Mouse (Mus musculus): ENCODE results near the gene Srrm1.
A peak's percentile ranks its signal among the peaks of the same experiment; 100 is the strongest.
"Not testable (repeated sequence)": the region's sequence is repeated elsewhere in the genome, so short reads cannot be mapped to it uniquely, and the experiment has no call there.

Gene Srrm1

DNA sequence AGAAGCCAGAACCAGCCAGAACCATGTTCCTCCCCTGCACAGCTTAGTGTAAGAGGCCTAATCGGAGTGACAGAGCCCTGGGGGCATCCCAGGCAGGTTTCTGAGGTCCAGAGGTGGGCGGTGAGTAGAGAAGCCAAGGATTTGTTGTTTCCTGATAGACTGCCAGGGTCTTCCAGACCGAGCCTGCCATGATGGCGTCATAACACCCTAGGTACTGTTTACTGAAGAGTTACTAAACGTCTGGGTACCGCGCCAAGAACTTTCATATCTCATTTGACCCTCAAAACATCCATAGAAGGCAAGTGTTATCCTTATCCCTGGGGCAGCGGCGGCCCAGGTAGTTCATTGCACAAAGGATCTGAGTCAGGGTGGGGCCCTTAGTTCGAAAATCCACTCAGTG lies 54.4 kb downstream of the Srrm1 start:
- DNase-seq, result no peak

DNA sequence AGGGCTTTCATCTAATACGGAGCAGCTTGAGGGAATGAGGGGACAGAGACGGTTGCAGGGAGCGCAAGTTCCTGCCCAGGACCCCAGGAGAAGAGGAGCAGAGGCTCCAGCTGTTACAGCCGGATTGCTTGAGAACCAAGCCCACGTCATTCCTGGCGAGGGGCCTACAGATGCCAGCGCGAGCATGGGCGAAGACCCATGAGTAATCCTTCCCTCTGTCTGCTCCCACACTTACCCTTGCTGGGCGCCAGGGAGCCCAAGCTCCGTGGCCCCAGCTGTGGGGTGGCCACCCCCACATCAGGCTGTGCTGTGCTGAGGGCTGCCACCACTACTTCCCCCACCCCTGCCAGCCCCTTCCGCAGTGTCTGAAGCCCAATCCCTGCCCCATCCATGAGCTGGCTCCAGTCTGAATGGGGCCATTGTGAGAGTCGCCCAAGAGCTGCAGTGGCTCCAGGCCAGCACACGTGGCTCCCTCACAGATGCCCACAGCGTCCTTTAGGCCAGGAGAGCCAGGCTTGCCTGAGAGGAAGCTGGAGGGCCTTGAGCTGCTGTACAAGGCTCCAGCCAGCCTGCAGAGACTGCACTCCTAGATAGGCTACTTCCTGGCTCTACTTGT lies 55.1 kb downstream of the Srrm1 start:
- DNase-seq, result peak; percentile 93

DNA sequence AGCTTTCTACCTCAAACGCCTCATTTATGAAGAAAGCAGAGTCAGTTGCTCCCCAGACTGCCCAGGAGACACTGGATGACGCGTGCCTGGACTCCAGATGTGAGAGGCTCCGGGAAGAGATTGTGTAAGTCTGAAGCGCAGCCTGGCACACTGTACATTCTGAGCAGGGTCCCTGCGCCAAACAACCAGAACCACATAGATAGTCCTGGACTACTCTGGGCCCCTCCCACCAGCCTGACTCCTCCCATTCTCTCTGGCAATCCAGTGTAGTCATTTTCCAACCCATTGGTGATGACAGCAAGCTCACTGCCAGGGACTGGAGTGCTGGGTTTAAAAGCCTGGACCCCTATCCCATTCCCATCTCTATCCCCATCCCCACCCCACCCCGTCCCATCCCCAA lies 56.0 kb downstream of the Srrm1 start:
- peak; percentile 75 for DNase-seq

DNA sequence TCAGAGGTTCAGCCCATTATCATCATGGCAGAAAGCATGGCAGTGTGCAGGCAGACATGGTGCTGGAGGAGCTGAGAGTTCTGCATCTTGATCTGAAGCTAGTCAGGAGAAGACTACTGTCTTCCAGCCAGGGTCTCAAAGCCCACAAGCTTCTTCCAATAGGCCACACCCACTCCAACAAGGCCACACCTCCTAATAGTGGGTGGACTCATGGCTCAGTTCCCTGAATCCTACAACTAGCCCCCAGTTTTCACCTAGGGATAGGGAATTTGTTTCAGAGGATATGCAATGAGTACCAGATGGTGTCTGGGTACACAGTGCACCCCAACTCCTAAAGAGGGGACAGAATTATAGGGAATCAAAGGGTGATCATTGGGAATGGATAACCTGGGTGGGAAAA lies 56.6 kb downstream of the Srrm1 start:
- no peak for DNase-seq

DNA sequence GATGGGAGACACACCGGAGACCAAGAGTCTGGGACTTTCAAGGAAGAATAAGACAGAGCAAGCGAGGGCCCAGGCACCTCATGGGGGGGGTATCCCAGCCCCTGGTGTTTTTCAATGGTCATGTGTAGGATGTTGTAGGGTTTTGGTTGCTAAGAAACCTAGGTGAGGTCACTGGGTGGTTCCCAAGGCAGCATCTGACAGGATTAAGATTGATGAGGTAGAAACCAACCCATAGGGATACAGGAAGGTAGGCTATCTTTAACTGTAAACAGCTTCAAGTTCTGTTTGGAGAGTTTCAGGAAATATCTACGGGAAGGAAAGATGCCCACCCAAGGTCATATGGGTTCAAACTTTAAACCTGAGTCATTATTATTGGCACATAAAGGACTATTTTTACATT lies 59.3 kb downstream of the Srrm1 start:
- DNase-seq, result no peak

DNA sequence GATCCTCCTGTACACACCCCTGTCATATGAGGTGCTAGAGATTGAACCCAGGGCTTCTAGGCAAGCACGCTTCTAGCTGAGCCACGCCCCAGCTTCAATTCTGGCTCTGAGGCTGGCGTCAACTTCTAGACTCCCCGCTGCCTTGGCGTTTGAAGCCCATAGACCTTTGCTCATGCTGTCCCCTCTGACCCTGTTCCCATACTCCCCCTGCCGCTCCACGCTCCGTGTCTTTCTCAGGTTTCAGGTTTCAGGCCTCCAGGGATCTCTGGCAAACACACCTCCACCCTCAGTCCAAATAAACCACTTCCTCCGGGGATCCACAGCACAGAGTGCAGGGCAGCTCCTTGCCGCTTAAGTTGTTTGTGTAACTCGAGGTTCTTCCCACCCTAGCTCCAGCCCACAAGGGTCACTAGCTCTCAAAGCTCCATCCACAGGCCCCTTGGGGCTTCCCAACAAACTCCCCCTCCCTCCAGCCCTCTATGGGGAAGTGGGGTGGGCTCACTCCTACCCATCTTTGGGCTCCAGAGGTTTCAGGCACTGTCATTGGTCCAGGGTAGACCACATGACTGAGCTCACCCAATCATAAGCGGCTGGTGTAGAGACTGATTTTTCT lies 60.5 kb downstream of the Srrm1 start:
- no peak for DNase-seq

DNA sequence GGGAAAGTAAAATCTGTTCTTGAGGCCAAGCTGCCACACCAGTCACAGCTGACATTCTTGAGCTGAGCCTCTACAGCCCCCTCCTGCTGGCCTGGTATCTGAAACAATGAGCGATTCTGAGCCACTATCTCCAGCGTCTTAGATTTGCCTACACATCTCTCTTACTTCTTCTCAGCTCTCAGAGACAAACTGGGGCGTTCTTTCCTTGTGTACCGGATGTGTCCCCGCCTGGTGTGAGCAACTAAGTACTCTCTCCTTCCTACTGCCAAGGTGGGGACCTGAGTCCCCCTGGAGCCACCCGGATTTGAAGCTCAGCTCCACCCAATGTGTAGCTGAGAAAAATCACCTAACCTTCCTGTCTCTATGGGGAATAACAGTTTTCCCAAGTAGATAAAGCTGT lies 61.3 kb downstream of the Srrm1 start:
- DNase-seq, result no peak

DNA sequence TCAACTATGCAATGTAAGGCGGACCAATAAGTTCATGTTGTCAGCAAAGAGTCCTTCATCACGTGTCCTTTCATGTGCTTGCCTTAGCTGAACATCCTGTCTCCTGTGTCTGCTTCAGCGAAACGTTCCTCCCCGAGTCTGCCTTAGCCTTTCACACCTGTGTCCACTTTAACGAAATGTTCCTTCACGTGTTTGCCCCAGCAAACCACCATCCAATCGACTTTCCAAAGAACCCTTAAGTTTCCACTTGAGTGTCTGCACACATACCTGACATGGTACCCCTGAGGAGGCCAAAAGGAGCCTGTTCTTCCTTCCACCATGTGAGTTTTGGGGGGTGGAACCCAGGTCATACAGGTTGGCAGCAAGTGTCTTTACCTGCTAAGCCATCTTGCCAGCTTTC lies 61.9 kb downstream of the Srrm1 start:
- DNase-seq, result no peak

DNA sequence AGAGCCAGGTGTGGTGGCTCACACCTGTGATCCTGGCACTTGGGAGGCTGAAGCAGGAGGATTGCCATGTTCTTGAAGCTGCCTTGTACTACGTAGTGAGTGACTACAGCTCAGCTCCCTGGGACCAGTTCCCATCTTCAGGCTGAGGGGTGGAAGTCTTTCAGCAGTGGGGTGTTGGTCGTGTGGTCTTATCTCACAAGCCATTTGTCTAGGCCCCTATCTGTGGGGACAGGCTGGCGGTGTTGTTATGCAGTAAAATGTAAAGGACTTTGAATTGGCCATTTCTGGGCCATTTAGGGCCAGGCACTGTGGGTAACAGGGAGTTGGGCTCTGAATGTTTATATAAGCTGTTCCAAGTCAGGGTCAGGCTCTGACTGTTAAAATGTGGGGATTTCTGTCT lies 65.1 kb downstream of the Srrm1 start:
- DNase-seq, result no peak

DNA sequence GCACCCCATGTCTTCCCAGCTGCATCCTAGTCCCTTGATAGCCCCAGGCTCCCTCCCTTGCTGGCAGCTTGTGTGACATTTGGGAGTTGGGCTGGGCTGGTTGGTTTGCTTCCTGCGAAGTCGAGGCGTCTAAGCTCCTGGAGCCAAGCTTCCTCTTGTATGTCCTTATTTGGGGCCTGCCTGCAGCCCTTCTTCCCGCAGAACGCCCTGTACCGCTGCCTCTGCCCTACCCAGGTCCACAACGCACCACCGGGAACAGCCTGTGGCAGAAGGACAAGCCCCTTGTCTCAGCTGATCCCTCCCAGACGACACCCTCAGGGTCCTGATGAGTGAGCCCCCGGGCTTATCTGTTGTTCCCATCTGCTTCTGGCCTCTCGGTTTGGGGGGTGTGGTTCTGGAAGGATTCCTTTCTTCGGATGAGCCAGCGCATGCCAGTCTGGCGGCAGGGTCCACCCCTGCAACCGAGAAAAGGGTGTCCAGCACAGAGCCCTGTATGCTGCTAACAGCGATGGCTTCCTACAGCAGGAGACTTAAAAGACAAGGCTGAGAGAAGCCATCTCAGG lies 66.2 kb downstream of the Srrm1 start:
- DNase-seq, result no peak

DNA sequence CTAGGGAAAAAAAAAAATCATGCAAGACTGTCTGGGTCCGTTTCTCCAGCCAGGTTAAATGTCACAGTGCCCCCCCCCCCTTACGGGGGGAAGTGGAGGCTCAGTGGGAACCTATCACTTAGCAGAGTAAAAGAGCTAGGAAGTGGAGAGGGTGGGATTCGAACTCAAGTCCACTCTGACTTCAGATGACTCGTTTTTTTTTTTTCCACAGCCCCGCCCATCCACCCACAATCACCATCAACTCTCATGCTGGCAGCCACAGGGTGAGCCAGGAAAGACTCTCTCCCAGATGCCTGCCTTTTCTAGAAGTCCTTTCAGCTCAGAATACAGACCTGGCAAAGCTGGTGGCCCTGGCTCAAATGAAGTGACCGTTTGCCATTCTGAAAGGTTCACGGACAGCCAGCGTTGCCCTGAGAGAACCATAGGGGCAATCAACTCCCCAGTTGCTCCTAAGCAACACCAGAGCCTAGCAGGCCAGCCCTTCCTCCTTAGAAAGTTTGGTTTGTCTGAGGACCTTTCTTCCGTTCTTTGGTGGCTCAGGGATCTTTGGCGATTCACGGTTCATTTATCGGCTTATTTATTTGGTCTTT lies 67.0 kb downstream of the Srrm1 start:
- DNase-seq, result no peak

DNA sequence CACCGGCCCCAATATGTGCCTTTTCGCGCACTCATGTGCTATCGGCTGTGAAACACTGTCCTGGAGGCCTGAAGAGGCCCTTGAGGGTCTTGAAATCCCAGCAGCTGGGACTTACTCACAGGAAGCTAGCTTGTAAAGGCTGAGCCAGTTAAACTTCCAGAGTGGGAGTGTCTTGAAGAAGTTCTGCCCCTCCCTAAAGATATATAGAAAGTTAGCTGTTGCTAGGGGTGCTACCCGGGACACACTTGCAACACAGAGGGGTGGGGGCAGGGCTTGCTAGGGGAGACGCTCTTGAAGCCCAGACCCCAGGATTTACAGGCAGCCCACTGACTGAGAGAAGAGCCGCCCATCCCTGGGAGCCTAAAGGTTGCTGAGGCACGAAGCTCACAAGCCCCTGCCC lies 67.7 kb downstream of the Srrm1 start:
- no peak for DNase-seq

DNA sequence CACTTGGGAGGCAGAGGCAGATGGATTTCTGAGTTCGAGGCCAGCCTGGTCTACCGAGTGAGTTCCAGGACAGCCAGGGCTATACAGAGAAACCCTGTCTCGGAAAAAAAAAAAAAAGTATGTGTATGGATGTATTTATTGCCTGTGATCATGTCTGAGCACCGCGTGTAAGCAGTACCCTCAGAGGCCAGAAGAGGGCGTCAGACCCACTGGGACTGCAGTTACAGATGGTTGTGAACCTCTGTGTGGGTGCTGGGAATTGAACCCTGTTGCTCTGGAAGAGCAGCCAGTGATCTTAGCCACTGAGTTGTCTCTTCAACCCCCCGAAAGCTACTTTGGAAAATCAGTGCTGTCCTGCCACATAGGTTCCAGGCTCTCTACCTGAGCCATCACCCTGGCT lies 69.2 kb downstream of the Srrm1 start:
- no peak for DNase-seq

DNA sequence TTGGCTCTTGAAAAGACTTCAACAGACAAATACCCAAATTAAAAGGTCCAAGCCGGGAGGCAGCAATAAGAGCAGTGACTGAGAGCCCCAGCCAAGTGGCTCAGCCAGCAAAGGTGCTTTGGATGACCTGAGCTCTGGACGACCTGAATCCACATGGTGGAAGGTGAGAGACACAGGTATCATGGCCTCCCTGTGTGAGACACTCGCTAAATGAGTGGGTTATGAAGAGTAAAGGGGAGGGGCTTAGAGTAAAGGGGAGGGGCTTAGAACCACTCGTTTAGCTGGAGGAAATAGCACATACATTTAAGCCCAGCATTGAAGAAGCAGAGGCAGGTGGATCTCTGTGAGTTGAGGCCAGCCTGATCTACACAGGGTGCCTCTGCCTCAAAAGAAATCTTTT lies 69.7 kb downstream of the Srrm1 start:
- DNase-seq, result no peak

DNA sequence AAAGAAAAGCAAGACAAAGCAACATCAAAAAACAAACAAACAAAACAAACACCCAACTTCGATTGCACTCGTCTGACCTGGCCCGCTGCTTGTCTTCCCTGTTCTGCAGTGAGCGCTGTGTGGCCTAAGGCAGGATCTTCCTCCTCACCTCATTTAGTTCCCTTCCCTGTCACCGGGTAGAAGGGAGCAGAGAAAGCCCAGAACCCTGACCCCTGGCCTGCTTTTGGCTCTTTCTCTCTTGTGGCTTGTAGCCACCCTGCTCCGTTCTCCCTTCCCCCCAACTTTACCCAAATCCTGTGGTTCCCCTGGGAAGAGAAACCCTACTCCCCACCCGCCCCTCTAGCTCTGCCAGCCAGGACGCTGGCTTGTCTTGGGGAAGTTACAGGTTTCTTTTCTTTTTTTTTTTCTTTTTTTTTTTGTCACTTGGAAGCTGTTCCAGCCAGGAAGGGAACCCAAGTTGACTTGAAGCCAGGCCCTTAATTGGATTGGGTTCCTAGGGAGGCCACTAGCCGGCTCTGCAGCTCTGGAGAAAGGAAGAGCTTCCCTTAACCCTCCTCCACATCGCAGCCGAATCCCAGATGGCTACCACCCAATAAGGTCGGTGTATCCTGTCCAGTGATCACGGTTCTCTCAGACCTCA lies 70.3 kb downstream of the Srrm1 start:
- DNase-seq, result no peak

DNA sequence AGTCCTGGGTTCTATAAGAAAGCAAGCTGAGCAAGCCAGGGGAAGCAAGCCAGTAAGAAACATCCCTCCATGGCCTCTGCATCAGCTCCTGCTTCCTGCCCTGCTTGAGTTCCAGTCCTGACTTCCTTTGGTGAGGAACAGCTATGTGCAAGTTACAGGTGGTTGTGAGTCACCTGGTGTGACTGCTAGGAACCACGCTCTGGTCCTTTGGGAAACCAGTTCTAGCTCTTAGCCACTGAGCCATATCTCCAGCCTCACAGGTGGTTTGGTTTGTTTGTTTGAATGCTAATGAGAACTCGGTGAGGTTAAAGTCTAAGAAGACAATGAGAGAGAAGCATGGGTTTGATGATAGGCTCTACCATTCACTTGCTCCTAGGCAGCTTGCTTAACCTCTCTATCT lies 73.1 kb downstream of the Srrm1 start:
- not testable (repeated sequence) for DNase-seq

DNA sequence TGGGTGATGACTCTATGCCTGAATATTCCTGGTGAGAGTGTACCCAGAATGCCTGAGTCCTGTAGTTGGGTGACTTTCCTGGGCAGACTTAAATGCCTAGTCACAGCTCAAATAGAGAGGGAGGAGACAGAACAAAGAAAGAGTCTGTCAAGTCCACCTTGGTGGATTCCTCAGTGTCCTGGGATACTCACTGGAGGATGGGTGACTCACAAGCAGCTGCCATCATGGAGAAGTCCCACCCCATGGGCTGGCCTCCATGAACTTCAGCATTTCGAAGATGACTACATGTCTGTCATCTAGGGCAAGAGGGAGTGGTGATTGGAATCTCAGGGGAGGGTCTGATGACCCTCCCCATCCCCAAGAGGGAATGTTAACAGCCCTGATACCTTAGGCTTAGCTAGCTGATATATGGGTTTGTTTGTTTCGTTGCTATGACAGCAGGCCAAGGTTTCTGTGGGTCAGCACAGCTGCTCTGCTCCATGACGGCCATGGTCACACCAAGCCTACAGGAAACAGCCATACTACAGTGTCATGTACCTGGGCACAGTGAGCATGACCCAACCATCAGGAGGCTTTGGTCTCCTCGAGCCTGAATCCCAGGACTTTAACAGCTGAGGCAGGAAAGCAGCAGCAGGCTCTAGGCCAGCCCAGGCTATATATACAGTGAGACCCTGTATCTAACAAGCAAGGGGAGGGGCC lies 76.3 kb downstream of the Srrm1 start:
- DNase-seq, result no peak

DNA sequence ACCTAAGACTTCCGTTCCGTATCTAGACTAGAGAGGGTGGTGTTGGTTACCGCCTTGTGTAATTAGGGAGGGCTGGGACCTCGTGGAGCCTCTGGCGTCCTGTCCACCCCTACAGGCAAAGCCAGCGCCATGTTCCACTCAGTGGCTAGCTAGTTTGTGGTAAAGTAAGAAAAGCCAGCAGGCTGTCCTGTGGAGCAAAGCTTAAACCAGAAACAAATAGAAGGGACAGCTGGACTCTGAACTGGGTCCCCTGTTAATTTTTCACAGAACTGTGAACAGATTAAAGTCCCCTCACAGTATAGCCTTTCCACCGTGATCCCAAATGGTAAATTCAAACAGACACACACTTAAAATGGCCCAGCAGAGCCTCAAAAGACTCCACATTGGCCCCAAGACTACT lies 78.4 kb downstream of the Srrm1 start:
- no peak for DNase-seq

DNA sequence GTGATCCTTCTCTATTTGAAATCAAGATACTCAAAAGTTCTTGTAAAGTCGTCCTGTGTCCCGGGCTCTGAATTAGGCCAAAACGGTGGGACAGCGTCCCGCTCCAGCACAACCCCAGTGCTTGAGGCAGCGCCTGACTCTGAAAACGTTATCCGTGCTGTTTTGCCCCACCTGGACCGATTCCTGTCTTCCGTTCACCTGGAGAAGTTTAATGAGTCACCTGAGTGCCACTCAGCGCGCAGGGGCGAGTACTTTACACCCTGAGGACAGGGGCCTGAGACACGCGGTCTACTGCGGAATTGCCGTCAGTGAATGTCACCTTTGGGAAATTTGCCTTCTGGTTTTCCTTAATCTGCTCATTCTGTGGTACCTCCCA lies 79.8 kb downstream of the Srrm1 start:
- no peak for DNase-seq

DNA sequence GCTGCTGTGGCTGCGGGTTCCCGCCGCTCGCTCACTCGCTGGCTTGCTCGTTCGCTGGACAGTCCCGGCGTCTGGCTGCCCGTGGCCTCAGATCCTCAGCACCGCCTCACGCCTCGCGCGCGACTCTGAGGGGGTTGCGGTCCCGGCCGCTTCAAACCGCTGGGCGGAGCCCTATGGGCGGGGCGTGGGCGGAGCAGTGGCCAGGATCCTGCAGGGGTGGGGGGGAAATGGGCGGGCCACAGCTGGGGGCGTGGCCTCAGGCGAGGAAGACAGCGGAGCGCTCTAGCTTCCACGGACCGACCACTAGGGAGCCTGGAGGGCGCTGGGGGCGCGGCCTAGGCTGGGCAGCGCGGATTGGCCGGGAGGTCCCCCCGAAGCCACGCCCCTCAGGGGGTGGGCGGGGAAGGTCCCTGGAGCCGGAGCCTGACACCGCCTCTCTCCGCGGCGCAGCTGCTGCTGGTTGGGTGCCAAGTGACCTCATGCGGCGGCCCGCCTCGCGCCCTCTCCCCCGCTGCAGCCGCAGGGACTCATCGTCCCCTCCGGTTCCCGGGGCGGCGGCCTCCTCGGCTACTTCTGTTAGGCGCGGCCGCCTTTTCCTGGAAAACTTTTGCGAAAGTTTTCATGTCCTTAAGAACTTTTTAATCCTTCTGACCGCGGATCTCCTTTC lies 80.3 kb downstream of the Srrm1 start, which contains the start of gene Clic4:
TSS of gene Clic4 (minus strand) at position 175 of the 667 bp plus-strand sequence.
- peak; percentile 97 for DNase-seq

DNA sequence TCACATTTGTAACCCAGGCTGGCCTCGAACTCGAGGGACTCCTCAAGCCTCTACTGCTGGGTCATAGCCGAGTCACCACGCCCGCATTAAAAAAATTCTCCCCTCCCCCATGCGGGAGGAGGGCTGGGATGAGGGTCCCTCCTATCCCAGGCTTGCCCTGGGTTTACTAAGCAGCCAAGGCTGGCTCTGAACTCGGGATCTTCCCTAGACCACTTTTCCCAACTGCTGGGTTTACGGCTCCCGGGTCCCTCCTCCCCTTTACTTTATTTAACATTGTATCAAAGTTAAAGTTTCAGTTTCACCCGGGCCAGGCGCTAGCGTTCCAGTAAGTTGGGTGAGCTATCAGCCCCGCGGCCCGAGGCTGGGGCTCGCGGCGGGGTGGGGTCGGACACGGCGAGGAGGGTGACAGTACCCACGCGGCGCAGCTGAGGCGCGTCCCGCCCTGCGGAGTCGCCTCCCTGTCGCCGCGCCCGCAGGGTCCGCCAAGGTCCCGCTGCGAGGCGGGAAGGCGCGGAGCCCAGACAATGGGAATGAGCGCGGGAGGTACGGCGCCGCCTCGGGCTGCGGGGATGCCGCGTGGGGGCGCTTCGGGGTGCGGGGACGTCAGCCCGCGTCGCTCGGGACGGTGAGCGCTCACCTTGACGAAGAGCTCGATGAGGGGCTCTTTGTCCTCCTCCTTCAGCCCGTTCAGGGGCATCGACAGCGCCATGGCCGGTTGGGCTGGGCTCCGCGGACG lies 81.1 kb downstream of the Srrm1 start:
- DNase-seq, result no peak

DNA sequence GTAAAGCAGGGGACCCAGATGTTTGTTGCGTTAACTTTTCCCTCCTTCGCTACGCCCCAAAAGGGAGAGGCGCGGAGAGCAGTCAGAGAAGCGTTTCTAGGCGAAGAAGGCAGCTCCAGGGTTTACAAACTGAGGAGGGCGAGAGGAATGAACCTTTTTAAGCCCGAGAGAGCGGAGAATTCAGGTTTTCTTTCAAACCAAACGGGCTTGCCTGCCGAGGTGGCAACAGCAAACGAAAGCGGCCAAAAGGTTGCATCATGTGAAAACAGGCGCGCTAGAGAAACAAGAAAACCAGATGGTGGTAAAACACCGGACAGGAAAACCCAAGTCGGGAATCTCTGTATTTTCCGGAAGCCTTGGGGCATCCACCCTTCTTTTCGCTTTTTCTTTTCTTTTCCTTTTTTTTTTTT lies 81.7 kb downstream of the Srrm1 start:
- no peak for DNase-seq
